Mouse (Mus musculus): ENCODE results near the gene AU021092.

- TF ChIP-seq POLR2A (IDR thresholded peaks at IDR 0.05; ENCODE audit: low read depth, low read length), result no peak
- no peak for TF ChIP-seq CTCF (conservative IDR thresholded peaks at IDR 0.05; ENCODE audit: insufficient read depth, insufficient read length, low read depth, low read length)
These were observed 16.6 kb downstream of the AU021092 start for GRCm38 (mm10) chr16:5205431-5205970.

Measured in kidney, adult 2 months (tissue).